ENCODE assay signal across 8 mouse cellular contexts in genomic region chr9:50171826-50172464, GRCm38 (mm10).
DNase-seq lines count a peak whose midpoint lies in the region; ATAC-seq and TF ChIP-seq lines count a peak whose summit lies in the region.

No protein-coding gene starts in this region.

- no peak overlapping the region for H3K27ac ChIP-seq in forebrain, embryonic 15.5 days (replicated peaks)

- no peak for TF ChIP-seq POLR2A in lung, adult 2 months (IDR thresholded peaks at IDR 0.05; ENCODE audit: borderline replicate concordance, extremely low read depth, low read depth, low read length)

- DNase-seq in NIH3T3 (ENCODE audit: low read depth), result peak; percentile 94
- DNase-seq in cerebellum, adult 11-12 months, result peak; percentile 55
- DNase-seq in heart, postnatal 25 days (ENCODE audit: low spot score), result peak; percentile 16
- DNase-seq in kidney, postnatal 4 days, result peak; percentile 75 to 85
- peak; percentile 10 for DNase-seq in lung, adult 2 months
- DNase-seq in right cerebral cortex, adult 18-20 months, result peak; percentile 74

- no peak overlapping the region for H3K4me3 ChIP-seq in forebrain, embryonic 15.5 days
- H3K4me3 ChIP-seq in lung, adult 2 months (replicated peaks; ENCODE audit: extremely low read depth, low read depth, low read length), result no peak overlapping the region

- intact Hi-C loops in heart, postnatal 25 days (cut with DNase I), result loop anchor here (1.0 to 10.0 kb wide), 3 partner anchors 555 to 1087 kb away; partner anchors contain the start of gene Tmprss5

- H3K9ac ChIP-seq in forebrain, embryonic 15.5 days (replicated peaks), result no peak overlapping the region

- ATAC-seq in forebrain, embryonic 15.5 days (replicated peaks), result peak; percentile 80
- no peak for ATAC-seq in activated CD4-positive, CD25-positive, alpha-beta regulatory T cell, adult 4 months

- TF ChIP-seq CTCF in lung, adult 2 months (IDR thresholded peaks at IDR 0.05; ENCODE audit: insufficient read depth, low read length), result no peak

- H3K27me3 ChIP-seq in forebrain, embryonic 15.5 days, result no peaks in the 10 kb centered on the region

- WGBS in forebrain, embryonic 15.5 days, result 33% methylated on average over 7 of the region's 7 CpGs
- WGBS in lung, adult 2 months, result 31% methylated on average over 7 of the region's 7 CpGs

- H3K4me2 ChIP-seq in forebrain, embryonic 15.5 days (replicated peaks), result 0 out of 2 replicates have a peak overlapping the region, but pooled peaks have one; percentile 16

- H3K36me3 ChIP-seq in forebrain, embryonic 15.5 days, result no peaks in the 10 kb centered on the region

- peaks cover 4% of the 10 kb centered on the region for H3K4me1 ChIP-seq in forebrain, embryonic 15.5 days
- no peaks in the 10 kb centered on the region for H3K4me1 ChIP-seq in lung, adult 2 months (ENCODE audit: control insufficient read depth, insufficient read depth, low read length)

- H3K9me3 ChIP-seq in forebrain, embryonic 15.5 days, result no peaks in the 10 kb centered on the region

Comparison
In these comparisons a context has a peak if more than half of its experiments do, and no peak if none do; other contexts are left out.
1. DNase-seq: peak in every context shown above with its lines; median percentile 94 in NIH3T3; 80 in kidney, postnatal 4 days; 74 in right cerebral cortex, adult 18-20 months; 55 in cerebellum, adult 11-12 months; 16 in heart, postnatal 25 days; 10 in lung, adult 2 months.